Mouse (Mus musculus) gastrocnemius, adult 8-10 months (tissue): ENCODE results near the gene Spata31d1a. TPM values are rescaled to one million over a fixed set of nuclear protein-coding genes. Genes with fewer than 3 reads are reported as not detected.
"Not testable (repeated sequence)": the region's sequence is repeated elsewhere in the genome, so short reads cannot be mapped to it uniquely, and the experiment has no call there.

Source experiments
- DNase-seq, 2 experiments: peaks; one replicate each; pipeline ENCODE4 v3.0.0; 2022; ENCODE audit warnings: low spot score in 2 of 2
- total RNA-seq, 4 experiments: library from RNA; stranded (reverse); gene quantifications; 2 replicates each; pipeline ENCODE4 v1.2.4; 2022

The Spata31d1a gene
- total RNA-seq, 4 experiments from 2014 or later, result not detected

DNA sequence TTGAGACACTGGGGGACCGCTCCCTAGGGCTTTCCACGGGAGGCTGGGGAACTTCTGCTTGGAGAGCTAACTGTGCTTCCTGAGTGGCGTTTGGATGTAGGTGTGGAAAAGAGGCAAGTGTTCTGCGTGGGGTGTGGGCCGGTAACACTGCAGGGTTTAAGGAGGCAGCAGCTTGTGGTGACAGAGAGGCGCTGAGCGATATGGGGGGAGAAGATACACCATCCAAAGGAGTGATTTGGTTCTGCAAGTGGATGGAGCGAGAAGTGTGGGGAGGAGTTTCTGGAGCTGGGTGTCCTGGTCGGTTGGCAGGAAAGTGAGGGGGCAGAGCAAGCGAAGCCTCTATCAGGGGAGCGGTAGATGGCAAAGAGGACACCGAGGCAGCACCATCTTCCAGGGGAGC, 6.6 kb downstream of the Spata31d1a start:
- no peak for DNase-seq

DNA sequence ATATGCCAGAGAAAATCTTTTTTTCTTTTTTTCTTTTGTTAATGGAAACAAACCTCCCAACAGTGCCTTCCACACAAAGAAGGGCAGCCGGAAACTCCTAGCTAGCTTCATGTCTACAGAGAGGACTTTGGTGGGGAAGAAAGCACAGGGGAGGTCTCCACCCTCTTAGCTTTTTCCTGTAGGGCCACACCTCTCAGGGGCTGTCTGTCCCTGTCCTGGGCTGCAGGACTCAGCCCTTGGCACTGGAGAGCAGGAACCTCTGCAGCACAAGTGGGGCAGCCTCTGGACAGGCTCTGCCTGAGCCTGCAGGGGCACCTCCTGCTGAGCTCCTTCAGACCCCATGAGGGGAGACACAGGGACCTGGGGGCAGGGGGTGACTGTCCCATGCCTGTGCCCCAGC, 10.0 kb downstream of the Spata31d1a start:
- DNase-seq, result not testable (repeated sequence)

- DNase-seq, result no peak
These were observed 11.0 kb downstream of the Spata31d1a start for GRCm38 (mm10) chr13:59699131-59699530.

GRCm38 (mm10) chr13:59695781-59696180, 14.3 kb downstream of the Spata31d1a start:
- no peak for DNase-seq

DNA sequence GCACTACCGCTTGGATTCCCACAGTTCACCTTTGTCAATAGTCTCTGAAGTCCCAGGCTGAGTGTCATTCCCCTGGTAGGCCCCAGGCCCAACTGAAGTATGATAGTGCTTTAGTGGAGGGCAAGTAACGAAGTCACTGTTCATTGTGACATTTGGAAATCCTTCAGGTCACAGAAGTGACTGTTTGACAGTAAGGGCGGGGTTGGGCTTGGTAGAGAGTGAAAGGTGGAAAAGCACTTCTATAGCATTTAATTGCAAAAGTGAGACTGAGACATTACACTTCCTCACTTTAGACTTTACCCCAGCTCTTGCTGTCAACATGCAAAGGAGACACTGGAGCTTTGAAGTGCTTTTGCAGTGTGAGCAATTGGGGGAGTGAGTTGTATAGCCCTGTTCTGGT, 16.1 kb downstream of the Spata31d1a start, which contains the start of gene 4921517D22Rik:
TSS of gene 4921517D22Rik (minus strand) at position 101 of the 400 bp plus-strand sequence.
- DNase-seq, result no peak

DNA sequence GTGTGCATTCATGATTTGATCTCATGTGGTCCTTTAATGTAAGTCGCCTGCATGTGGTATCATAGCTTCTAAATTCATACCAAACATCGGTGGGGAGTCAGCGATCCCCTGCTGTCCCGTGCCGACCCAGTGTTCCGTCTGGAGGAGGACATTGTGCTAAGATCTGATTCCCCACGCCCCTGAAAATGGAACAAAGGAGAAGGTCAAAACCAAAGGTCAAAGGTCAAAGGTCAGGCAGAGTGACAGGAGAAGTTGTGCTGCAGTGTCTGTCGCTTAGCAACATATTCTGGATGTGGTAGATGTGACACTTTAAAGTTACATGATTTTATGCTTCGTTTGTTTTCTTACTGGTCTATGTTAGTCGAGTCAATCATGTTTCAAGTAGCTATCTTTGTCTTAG, 18.7 kb downstream of the Spata31d1a start:
- no peak for DNase-seq

DNA sequence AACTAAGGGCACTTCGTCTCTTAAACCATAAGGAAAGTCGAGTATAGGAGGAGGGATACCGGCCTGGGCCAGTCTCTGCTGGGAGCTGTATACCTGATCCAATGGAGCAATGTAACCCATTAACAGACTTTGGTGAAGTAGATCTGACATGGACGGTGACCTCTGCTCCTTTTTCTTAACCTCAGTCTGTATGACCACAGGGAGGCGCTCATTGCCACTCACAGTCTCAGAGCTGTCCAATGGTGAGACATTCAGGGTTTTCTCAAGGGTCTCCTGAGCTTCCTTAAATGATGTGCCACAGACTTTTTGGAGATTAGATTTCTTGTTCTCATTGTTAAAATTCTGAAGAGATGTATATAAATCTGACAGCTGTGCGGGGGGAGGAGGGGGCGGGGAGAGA, 19.6 kb downstream of the Spata31d1a start:
- DNase-seq, result no peak

GRCm38 (mm10) chr13:59689843-59690242, 20.3 kb downstream of the Spata31d1a start:
- DNase-seq, result no peak

DNA sequence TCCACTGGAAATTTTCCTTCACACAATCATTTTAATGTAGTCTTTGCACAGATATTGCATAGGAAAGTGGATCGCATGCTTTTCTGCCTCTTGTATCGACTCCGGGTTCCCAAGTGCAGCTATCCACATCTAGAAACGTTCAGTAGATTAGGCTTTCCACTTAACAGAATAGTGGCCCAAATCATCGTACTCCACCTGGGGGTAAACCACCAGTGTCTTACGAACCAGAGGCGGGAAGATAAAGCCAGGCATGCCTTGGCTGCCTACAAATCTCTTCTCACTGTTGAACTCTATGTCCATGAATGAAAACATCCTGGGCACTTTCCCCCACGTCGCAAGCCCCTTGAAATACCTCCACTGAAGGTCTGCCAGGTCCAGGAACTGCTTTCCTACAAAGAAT, 20.8 kb downstream of the Spata31d1a start:
- no peak for DNase-seq

DNA sequence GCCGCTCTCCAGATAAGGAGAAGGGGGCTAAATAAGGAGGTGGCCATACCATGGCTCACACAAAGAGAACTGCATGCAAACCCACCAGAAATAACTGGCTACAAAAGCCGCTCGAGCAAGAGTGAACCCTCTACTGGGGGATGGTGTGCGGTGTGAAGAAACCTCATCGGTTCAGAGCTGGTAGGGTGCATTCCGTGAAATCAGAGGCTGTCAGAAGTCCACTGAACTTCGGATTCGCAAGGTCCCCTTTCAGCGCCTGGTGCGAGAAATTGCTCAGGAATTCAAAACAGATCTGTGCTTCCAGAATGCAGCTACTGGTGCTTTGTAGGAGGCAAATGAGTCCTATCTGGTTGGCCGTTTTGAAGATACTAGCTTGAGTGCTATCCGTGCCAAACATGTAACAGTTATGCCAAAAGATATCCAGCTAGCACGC, 21.8 kb downstream of the Spata31d1a start:
- no peak for DNase-seq

- DNase-seq, result no peak
These were observed 24.9 kb downstream of the Spata31d1a start for GRCm38 (mm10) chr13:59685236-59685635.

DNA sequence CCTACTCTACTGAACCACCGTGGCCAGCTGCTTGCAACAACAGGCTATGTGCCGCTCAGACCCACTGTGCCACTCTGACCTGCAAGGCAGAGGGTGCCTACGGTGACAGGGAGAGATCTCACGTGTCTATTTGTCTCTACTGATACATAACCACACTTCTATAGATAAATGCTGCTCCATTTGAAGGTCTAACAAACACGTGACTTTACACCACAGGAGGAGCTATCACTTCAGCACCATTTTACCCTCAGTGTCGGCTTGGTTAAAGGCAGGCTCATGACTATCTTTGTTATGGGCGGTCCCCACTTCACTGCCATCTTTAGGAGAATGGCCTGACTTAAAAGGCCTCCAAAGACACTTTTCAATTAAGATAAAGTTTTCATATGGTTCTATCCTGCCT, 27.5 kb downstream of the Spata31d1a start:
- DNase-seq, result no peak

DNA sequence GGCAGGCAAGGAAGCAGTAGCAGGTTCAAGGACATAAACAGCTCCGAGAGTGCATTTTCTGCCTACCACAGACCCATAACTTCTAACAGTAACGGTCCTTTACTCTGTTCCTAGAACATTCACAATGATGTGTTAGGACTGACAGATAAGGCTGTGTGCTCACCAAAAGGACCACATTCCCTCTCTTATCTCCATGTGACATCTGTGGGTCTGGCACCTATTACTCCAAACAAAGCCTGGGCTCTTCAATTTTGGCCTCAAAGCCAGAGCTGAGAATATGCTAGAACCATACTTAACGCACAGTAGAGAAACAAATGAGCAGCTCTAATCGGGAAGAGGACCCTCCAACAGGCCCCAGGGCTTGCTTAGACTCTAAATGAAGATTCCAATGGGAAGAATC, 30.2 kb downstream of the Spata31d1a start:
- no peak for DNase-seq

- DNase-seq, result no peak
These were observed 30.8 kb downstream of the Spata31d1a start for GRCm38 (mm10) chr13:59679306-59679705.

- DNase-seq, result no peak
These were observed 33.6 kb downstream of the Spata31d1a start for GRCm38 (mm10) chr13:59676316-59677229.

DNA sequence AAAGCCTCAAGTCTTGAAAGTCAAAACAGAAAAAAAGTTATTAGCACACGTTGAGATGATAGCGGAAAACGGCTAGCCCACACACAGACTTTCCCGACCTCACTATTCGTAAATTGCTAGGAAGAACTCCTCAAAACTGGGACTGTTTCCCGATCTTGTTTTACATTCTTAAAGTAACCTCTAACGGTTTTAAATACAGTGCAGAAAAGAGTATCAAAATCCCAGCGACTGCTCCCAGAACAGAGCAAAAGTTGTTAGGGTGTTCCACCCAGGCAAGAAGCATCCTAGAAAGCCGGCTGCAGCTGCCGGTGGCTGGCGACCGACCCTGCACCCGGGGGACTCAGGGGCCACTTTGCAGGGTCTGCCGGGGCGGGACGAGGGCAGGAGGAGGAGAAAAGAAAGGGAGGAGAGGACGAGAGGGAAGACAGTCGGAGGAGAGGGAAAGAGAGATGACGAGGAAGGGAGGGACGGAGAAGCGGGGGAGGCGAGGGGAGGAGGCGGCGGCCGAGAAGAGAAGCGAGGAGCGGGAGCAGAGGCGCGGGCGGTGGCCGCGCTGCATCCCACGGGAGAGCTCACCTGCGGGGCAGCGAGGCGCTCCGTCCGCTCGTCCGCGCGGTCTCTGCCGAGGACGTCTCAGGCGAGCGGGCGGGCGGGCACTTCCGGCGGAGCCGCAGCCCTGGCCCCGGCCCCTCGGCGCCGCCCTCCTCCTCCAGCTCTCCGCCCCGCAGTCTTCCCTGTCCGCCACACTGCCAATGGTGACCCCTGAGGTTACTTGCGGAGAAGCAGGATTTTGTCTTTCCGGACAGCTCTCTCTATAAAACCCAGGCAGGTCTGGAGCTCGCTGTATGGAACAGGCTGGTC, 34.7 kb downstream of the Spata31d1a start, which contains the start of gene Golm1:
TSS of gene Golm1 (minus strand) at position 661 of the 861 bp plus-strand sequence.
- peak in 1 of 2 experiments; percentile 15 for DNase-seq

GRCm38 (mm10) chr13:59674761-59675150, 35.4 kb downstream of the Spata31d1a start:
- DNase-seq, result no peak

DNA sequence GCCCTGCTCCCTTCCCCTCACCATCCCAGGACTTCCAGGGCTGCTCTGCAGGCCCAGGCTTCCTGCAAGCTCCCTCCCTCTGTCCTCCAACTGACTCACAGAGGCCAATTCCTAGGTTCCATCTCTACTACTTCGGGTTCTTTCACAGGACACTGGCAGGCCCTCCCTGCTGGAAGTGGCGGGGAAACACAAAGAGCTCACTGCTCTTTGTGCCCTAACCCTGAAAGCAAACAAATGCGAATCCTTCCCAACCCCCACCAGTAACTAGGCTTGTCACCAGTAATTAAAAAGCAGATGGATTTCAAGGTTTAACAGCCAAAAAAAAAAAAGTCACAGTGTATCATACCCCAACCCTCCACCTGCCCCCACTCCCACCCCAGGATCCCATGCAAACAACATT, 35.9 kb downstream of the Spata31d1a start:
- DNase-seq, result no peak

DNA sequence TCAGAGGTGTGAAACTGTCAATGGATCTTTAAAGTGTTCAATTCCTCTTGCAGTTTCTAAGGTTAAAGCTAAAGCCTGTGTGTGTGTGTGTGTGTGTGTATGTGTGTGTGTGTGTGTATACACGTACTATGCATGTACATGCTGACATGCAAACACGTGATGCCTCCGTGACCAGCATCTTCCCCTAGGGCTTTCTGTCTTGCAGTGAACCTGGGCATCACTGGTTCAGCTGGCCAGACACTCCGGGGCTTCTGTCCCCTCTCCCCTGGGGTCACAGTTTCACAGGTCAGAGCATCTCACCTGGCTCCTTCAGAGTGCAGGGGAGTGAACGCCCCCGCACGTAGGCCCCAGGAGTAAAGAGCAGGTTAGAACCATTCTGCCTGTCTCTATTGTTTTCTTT, 36.5 kb downstream of the Spata31d1a start:
- no peak for DNase-seq

DNA sequence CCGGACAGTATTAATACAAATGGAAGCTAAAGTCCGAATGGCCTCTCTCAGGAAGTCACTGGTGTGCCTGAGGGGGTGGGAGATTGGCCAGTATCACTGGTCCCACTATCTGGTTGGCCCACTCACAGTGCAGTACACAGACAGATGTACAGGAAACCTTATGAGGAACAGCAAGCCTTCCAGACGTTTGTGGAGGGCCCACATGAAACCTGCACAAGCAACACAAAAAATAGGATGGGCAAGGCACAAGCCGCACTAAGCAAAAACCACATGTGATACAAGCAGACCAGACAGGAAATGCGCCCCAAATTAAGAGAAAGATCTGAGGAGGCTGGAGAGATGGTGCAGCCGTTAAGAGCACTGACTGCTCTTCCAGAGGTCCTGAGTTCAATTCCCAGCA, 37.9 kb downstream of the Spata31d1a start:
- DNase-seq, result no peak

DNA sequence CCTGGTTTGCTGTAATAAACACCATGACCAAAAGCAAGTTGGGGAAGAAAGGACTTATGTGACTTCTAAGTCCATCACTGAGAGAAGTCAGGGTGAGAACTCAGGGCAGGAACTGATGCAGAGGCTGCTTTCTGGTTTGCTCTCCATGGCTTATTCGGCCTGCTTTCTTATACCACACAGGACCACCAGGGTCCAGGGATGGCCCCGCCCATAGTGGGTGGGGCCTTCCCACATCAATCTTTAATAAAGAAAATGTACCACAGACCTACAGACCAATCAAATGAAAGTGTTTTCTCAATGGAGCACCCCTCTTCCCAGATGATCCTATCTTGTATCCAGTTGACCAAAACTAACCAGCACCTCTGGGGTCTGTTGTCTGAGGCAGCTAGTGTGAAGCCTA, 38.6 kb downstream of the Spata31d1a start:
- DNase-seq, result no peak

DNA sequence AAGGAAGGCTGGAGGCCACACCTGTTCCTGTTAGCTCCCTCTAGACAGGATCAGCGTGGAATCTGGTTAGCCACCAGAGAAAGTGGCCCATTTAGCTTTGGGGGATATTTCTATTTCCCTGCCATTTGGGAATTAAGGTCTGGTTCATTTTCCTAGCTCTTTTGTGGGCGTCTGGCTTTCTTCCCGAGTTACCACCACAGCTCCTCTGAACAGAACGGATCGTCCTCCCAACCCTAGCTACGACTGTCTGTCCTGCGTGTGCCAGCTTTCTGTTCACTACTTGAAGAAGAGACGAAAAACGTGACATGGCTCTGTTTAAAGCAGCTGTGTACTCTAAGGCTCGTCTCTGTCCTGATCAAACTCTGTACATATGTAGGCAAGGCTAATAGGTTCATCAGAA, 40.2 kb downstream of the Spata31d1a start:
- DNase-seq, result no peak
